Mouse (Mus musculus): ENCODE measurements around the gene Qrich2. TPM values are rescaled to one million over a fixed set of nuclear protein-coding genes. Genes with fewer than 3 reads are reported as not detected.

Gene Qrich2
- polyA plus RNA-seq, 1 experiment: not detected

GRCm38 (mm10) chr11:116490232-116491107 lies 24.4 kb upstream of the Qrich2 start:
- 0 out of 2 replicates have a peak, but pooled peaks cover 2% of the 10 kb centered on the region for H3K4me1 ChIP-seq (ENCODE audit: control insufficient read depth, insufficient read depth, low read length)
- H3K4me3 ChIP-seq (ENCODE audit: insufficient read depth, low read length): peak overlapping the region; percentile 95
- peak overlapping the region; percentile 70 for H3K27ac ChIP-seq (ENCODE audit: insufficient read depth, low read length)
- TF ChIP-seq CTCF (IDR thresholded peaks at IDR 0.05; ENCODE audit: borderline replicate concordance, insufficient read depth, low read length) (no peak), POLR2A (IDR thresholded peaks at IDR 0.05; ENCODE audit: low read depth, low read length) (peak; percentile 95)

- TF ChIP-seq CTCF (IDR thresholded peaks at IDR 0.05; ENCODE audit: borderline replicate concordance, insufficient read depth, low read length): no peak
- TF ChIP-seq POLR2A (IDR thresholded peaks at IDR 0.05; ENCODE audit: low read depth, low read length): no peak
- Histone ChIP-seq H3K4me1 (ENCODE audit: control insufficient read depth, insufficient read depth, low read length) (0 out of 2 replicates have a peak, but pooled peaks cover 2% of the 10 kb centered on the region), H3K4me3 (ENCODE audit: insufficient read depth, low read length) (peak overlapping the region; percentile 95), H3K27ac (ENCODE audit: insufficient read depth, low read length) (peak overlapping the region; percentile 43)
These were observed 23.8 kb upstream of the Qrich2 start for GRCm38 (mm10) chr11:116489771-116490231.

- Histone ChIP-seq H3K27ac (ENCODE audit: insufficient read depth, low read length) (no peak overlapping the region), H3K4me3 (ENCODE audit: insufficient read depth, low read length) (peak overlapping the region; percentile 95), H3K4me1 (ENCODE audit: control insufficient read depth, insufficient read depth, low read length) (0 out of 2 replicates have a peak, but pooled peaks cover 2% of the 10 kb centered on the region)
- TF ChIP-seq CTCF (IDR thresholded peaks at IDR 0.05; ENCODE audit: borderline replicate concordance, insufficient read depth, low read length) (peak; percentile 32; the same call in 1 of the 2 replicates), POLR2A (IDR thresholded peaks at IDR 0.05; ENCODE audit: low read depth, low read length) (no peak)
These were observed 22.8 kb upstream of the Qrich2 start for GRCm38 (mm10) chr11:116488693-116489375.

GRCm38 (mm10) chr11:116488207-116488606 lies 22.2 kb upstream of the Qrich2 start:
- Histone ChIP-seq H3K27ac (ENCODE audit: insufficient read depth, low read length) (no peak overlapping the region), H3K4me1 (ENCODE audit: control insufficient read depth, insufficient read depth, low read length) (0 out of 2 replicates have a peak, but pooled peaks cover 2% of the 10 kb centered on the region), H3K4me3 (ENCODE audit: insufficient read depth, low read length) (no peak overlapping the region)
- TF ChIP-seq CTCF (IDR thresholded peaks at IDR 0.05; ENCODE audit: borderline replicate concordance, insufficient read depth, low read length): no peak
- no peak for TF ChIP-seq POLR2A (IDR thresholded peaks at IDR 0.05; ENCODE audit: low read depth, low read length)

GRCm38 (mm10) chr11:116484261-116484660 lies 18.2 kb upstream of the Qrich2 start:
- H3K27ac ChIP-seq (ENCODE audit: insufficient read depth, low read length): no peak overlapping the region
- no peaks in the 10 kb centered on the region for H3K4me1 ChIP-seq (ENCODE audit: control insufficient read depth, insufficient read depth, low read length)
- H3K4me3 ChIP-seq (ENCODE audit: insufficient read depth, low read length): no peak overlapping the region
- TF ChIP-seq POLR2A (IDR thresholded peaks at IDR 0.05; ENCODE audit: low read depth, low read length): no peak
- TF ChIP-seq CTCF (IDR thresholded peaks at IDR 0.05; ENCODE audit: borderline replicate concordance, insufficient read depth, low read length): no peak

GRCm38 (mm10) chr11:116481776-116482175 lies 15.7 kb upstream of the Qrich2 start:
- Histone ChIP-seq H3K4me3 (ENCODE audit: insufficient read depth, low read length) (no peak overlapping the region), H3K27ac (ENCODE audit: insufficient read depth, low read length) (no peak overlapping the region), H3K4me1 (ENCODE audit: control insufficient read depth, insufficient read depth, low read length) (no peaks in the 10 kb centered on the region)
- TF ChIP-seq CTCF (IDR thresholded peaks at IDR 0.05; ENCODE audit: borderline replicate concordance, insufficient read depth, low read length): no peak
- TF ChIP-seq POLR2A (IDR thresholded peaks at IDR 0.05; ENCODE audit: low read depth, low read length): no peak

- Histone ChIP-seq H3K4me1 (ENCODE audit: control insufficient read depth, insufficient read depth, low read length) (no peaks in the 10 kb centered on the region), H3K27ac (ENCODE audit: insufficient read depth, low read length) (no peak overlapping the region), H3K4me3 (ENCODE audit: insufficient read depth, low read length) (no peak overlapping the region)
- TF ChIP-seq POLR2A (IDR thresholded peaks at IDR 0.05; ENCODE audit: low read depth, low read length): no peak
- TF ChIP-seq CTCF (IDR thresholded peaks at IDR 0.05; ENCODE audit: borderline replicate concordance, insufficient read depth, low read length): no peak
These were observed 14.9 kb upstream of the Qrich2 start for GRCm38 (mm10) chr11:116480975-116481374.

GRCm38 (mm10) chr11:116479832-116480231 lies 13.8 kb upstream of the Qrich2 start:
- Histone ChIP-seq H3K27ac (ENCODE audit: insufficient read depth, low read length) (no peak overlapping the region), H3K4me3 (ENCODE audit: insufficient read depth, low read length) (no peak overlapping the region), H3K4me1 (ENCODE audit: control insufficient read depth, insufficient read depth, low read length) (no peaks in the 10 kb centered on the region)
- no peak for TF ChIP-seq POLR2A (IDR thresholded peaks at IDR 0.05; ENCODE audit: low read depth, low read length)
- no peak for TF ChIP-seq CTCF (IDR thresholded peaks at IDR 0.05; ENCODE audit: borderline replicate concordance, insufficient read depth, low read length)

GRCm38 (mm10) chr11:116478978-116479377 lies 12.9 kb upstream of the Qrich2 start:
- Histone ChIP-seq H3K4me3 (ENCODE audit: insufficient read depth, low read length) (no peak overlapping the region), H3K4me1 (ENCODE audit: control insufficient read depth, insufficient read depth, low read length) (no peaks in the 10 kb centered on the region), H3K27ac (ENCODE audit: insufficient read depth, low read length) (no peak overlapping the region)
- TF ChIP-seq CTCF (IDR thresholded peaks at IDR 0.05; ENCODE audit: borderline replicate concordance, insufficient read depth, low read length) (no peak), POLR2A (IDR thresholded peaks at IDR 0.05; ENCODE audit: low read depth, low read length) (no peak)
